Mouse (Mus musculus): ENCODE measurements at regions not wholly inside any gene's neighbourhood (a gene's known extent, or its start where the extent isn't known, plus 50 kb on each side); places are given as distances from the start of the nearest gene placed in this dataset.

GRCm38 (mm10) chr12:54448221-54448620, 208.2 kb downstream of the Sptssa start:
- ATAC-seq: no peak

- ATAC-seq: no peak
Observed at GRCm38 (mm10) chr12:54447354-54447753, 209.0 kb downstream of the Sptssa start.

GRCm38 (mm10) chr12:54446356-54446755, 210.0 kb downstream of the Sptssa start:
- ATAC-seq: no peak

- ATAC-seq: no peak
Observed at GRCm38 (mm10) chr12:54444416-54444815, 212.0 kb downstream of the Sptssa start.

GRCm38 (mm10) chr12:54443285-54443684, 213.1 kb downstream of the Sptssa start:
- no peak for ATAC-seq

- no peak for ATAC-seq
Observed at GRCm38 (mm10) chr12:54442408-54442807, 214.0 kb downstream of the Sptssa start.

- no peak for ATAC-seq
Observed at GRCm38 (mm10) chr12:54440851-54441593, 215.4 kb downstream of the Sptssa start.

- ATAC-seq: no peak
Observed at GRCm38 (mm10) chr12:54438793-54439192, 217.6 kb downstream of the Sptssa start.

- no peak for ATAC-seq
Observed at GRCm38 (mm10) chr12:54425236-54425635, 221.6 kb upstream of the Egln3 start.

GRCm38 (mm10) chr12:54414829-54415228, 211.2 kb upstream of the Egln3 start:
- ATAC-seq: no peak

- no peak for ATAC-seq
Observed at GRCm38 (mm10) chr12:54414201-54414600, 210.5 kb upstream of the Egln3 start.

GRCm38 (mm10) chr12:54410038-54410605, 206.5 kb upstream of the Egln3 start:
- ATAC-seq: no peak

- ATAC-seq: no peak
Observed at GRCm38 (mm10) chr12:54408906-54409305, 205.2 kb upstream of the Egln3 start.

GRCm38 (mm10) chr12:54407301-54407896, 203.7 kb upstream of the Egln3 start:
- no peak for ATAC-seq

- no peak for ATAC-seq
Observed at GRCm38 (mm10) chr12:54405066-54405465, 201.4 kb upstream of the Egln3 start.

GRCm38 (mm10) chr12:54402591-54402990, 198.9 kb upstream of the Egln3 start:
- no peak for ATAC-seq

GRCm38 (mm10) chr12:54401665-54402064, 198.0 kb upstream of the Egln3 start:
- no peak for ATAC-seq

GRCm38 (mm10) chr12:54400084-54400483, 196.4 kb upstream of the Egln3 start:
- no peak for ATAC-seq

GRCm38 (mm10) chr12:54398080-54398479, 194.4 kb upstream of the Egln3 start:
- ATAC-seq: no peak

- no peak for ATAC-seq
Observed at GRCm38 (mm10) chr12:54396952-54397351, 193.3 kb upstream of the Egln3 start.

GRCm38 (mm10) chr12:54396341-54396740, 192.7 kb upstream of the Egln3 start:
- no peak for ATAC-seq

GRCm38 (mm10) chr12:54385401-54385800, 181.7 kb upstream of the Egln3 start:
- ATAC-seq: no peak

- no peak for ATAC-seq
Observed at GRCm38 (mm10) chr12:54384116-54384515, 180.5 kb upstream of the Egln3 start.

- ATAC-seq: no peak
Observed at GRCm38 (mm10) chr12:54382965-54383364, 179.3 kb upstream of the Egln3 start.
